Mouse (Mus musculus): ENCODE measurements at regions not wholly inside any gene's neighbourhood (a gene's known extent, or its start where the extent isn't known, plus 50 kb on each side); places are given as distances from the start of the nearest gene placed in this dataset.

- TF ChIP-seq CTCF (IDR thresholded peaks at IDR 0.05; ENCODE audit: low read depth): no peak
- TF ChIP-seq EP300 (IDR thresholded peaks at IDR 0.05; ENCODE audit: low read depth): no peak
Measured at GRCm38 (mm10) chr1:22943995-22944394, 138.2 kb upstream of the Rims1 start.

All from liver, postnatal 0 days (tissue).